Mouse (Mus musculus) gastrocnemius, postnatal 10 days (tissue): ENCODE data around the gene Uncx. TPM values are rescaled to one million over a fixed set of nuclear protein-coding genes. Genes with fewer than 3 reads are reported as not detected.
"Not testable (repeated sequence)": the region's sequence is repeated elsewhere in the genome, so short reads cannot be mapped to it uniquely, and the experiment has no call there.

Experiments used
- DNase-seq: peaks from one replicate; pipeline ENCODE4 v3.0.0; 2021; ENCODE audit warnings: mixed read lengths
- total RNA-seq, 2 experiments: library from RNA; stranded (reverse); gene quantifications; 2 replicates each; pipeline ENCODE4 v1.2.3; 2021

Gene Uncx
- total RNA-seq, 2 experiments from 2014 or later = not detected

DNA sequence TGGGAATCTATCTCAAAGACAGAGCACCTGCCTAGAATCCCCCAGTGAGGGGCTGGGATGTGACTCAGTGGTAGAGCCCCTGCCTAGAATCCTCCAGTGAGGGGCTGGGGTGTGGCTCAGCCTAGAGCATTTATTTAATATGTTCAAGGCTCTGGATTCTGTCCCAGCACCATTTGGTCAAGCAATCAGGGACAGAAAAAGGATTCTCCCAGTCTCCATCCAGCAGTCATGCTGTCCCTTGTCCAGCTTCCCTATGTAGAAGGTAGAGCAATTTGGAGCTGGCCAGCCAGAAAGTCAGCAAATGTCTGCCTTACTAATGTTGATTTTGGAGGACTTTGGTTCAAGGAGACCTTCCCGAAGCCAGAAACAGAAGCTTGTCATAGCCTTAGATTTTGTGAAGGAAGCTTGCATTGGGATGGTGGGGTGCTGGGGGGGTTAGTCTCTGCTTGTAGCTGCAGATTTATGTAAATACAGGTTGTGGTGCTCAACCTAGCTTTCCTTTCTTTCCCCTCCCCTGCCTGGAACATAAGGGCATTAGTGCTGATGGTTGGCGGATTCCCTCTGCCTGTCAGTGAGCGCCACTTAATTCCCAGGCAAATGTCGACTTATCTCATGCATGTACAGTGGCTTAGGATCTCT is 18.2 kb downstream of the Uncx start:
- DNase-seq = no peak

GRCm38 (mm10) chr5:139564663-139565062 is 21.4 kb downstream of the Uncx start:
- no peak for DNase-seq

- DNase-seq = no peak
These were observed 22.2 kb downstream of the Uncx start for GRCm38 (mm10) chr5:139565462-139565861.

- DNase-seq = no peak
These were observed 23.5 kb downstream of the Uncx start for GRCm38 (mm10) chr5:139566640-139567399.

- DNase-seq = no peak
These were observed 24.8 kb downstream of the Uncx start for GRCm38 (mm10) chr5:139568079-139568478.

- no peak for DNase-seq
These were observed 29.2 kb downstream of the Uncx start for GRCm38 (mm10) chr5:139572526-139572925.

DNA sequence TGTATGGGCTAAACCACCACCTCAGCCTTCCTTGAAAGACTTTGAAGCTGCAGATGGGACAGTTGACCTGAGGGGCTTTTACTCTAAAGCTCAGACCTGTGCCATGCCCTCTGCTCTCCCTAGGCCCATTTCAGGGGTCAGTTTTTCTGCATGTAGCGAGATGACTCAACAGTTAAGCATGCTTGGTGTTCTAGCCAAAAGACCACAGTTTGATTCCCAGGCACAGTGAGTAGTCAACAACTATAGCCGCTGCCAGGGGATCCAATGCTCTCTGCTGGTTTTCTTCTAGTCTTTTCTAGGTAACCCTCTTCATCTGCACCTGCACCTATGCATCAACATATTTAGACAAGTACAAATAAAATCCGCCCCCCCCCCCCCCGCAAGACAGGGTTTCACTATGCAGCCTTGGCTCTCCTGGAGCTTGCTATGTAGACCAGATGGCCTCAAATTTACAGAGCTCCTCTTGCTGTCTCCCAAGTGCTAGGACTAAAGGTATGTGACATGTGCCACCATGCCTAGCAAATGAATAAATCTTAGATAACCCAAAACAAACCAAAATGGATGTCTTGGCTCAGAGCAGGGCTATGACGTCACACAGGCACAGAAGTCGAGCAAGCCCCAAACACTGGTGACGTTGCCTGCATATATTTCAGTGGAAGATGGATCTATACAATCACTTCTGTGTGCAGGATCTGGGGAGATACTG is 30.5 kb downstream of the Uncx start:
- DNase-seq = no peak

DNA sequence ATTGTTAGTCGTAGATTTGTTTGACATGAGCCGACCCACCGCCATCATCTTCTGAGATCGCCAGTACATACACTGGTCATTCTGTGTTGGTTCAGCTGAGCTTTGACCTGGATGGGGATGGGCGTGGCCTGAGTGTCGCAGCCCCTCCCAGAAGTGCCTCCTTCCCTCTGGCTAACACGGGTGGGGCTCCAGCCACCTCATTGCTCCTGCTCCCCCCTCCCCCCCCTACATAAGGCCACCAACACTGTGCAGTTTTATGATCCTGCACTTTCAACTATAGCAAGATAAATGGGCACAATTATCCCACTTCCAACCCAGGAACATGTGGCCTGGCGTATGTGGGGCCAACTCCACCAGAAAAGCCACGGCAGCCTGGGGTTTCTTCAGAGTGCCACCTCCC is 31.8 kb downstream of the Uncx start:
- no peak for DNase-seq

DNA sequence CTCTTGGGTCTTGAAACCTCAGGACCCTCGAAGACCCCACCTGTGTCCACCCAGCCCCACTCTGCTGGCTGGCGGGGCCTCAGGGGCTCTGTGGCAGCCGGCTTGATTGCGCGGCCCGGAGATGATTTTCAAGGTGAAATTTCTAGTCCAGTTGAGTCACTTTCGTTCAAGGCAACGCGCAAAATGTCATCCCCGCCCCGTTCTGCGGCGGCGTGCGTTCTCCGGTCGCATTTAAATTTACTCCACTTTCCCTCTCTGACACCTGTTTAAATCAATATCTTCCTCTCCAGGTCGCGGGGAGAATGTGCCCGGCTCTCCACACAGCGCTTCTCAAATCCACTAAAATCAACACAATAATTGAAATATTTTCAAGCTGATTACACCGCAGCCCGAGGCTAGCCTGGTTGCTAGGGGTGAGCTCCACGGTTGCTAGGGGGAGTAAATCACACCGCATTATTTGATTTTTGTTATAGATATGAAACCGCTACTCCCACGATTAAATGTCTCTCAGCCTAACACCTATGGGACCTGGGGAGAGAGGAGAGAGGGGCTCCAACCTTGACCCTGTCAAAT is 37.0 kb downstream of the Uncx start:
- no peak for DNase-seq

DNA sequence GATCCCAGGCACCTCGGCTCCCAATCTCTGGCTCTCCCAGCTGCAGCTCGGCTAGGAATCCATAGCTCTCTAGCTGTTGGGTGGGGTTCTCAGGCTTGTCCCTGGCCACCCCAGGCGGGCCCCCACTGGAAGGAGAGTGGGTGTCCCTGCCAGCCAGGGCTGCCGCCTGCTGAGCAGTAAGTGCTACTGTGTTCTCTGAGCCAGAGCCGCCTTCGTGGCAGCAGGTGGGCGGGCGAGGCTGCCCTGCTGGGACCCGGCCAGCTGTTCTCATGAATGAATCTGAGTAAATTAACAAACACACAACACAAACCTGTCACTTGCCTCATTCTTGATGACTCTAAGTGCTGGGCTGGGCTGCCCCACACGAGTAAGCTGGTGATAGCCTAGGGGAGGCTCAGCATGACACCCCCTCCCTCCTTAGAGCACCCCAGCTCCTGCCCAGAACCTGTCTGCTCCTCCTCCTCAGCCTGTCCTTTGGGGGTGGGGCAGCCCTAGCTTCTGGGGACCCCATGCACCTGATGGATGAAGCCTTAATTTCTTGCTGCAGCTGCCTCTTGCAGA is 38.1 kb downstream of the Uncx start:
- DNase-seq = no peak

DNA sequence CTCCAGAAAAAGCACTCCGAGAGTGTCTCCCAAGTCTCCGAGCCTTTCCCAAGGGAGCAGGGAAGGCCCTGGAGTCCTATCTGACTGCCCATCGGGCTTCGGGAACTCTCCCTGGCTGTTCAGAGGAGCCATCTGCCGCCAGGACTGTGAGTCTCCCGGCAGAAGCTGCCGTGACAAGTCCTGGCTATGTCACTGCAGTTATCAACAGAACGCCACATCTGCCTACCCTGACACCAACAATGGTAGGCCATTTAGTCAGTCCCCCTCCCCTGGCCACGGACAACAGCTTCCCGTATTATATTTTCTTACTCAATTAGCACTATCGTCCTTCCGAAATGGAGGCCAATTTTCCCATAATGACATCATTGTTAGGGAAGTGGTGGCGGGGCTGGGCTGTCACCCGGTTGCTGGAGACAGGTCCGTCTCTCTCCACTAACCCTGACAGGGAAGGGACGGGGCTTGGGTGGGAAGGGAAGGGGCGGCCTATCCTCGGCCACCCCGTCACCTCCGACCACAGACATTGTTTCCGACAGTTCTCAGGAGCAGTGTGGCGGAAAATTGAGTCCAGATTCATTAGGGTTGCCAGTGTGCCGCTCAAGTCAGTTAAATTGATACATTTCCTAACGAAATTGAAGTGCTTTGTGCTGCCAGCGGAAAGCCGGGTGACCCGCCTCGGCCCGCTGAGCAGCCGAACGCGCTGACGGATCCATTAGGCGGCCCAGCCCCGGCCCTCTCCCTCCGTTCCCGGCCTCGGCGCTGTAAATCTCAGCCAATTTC is 41.9 kb downstream of the Uncx start:
- no peak for DNase-seq

GRCm38 (mm10) chr5:139585748-139586060 is 42.4 kb downstream of the Uncx start:
- no peak for DNase-seq

DNA sequence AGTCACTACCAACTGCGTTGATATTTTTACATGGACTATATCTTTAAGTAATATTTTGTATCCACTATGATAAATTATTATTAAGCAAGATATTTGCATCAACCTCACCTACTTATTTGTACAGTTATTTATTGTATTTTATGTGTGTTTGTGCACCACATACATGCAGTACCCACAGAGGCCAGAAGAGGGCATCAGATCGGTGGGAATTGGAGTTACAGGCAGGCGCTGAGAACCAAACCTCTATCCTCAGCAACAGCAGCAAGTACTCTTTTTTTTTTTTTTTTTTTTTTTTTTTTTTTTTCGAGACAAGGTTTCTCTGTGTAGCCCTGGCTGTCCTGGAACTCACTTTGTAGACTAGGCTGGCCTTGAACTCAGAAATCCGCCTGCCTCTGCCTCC is 44.2 kb downstream of the Uncx start:
- not testable (repeated sequence) for DNase-seq

- DNase-seq = not testable (repeated sequence)
These were observed 47.5 kb downstream of the Uncx start for GRCm38 (mm10) chr5:139590682-139591360.

DNA sequence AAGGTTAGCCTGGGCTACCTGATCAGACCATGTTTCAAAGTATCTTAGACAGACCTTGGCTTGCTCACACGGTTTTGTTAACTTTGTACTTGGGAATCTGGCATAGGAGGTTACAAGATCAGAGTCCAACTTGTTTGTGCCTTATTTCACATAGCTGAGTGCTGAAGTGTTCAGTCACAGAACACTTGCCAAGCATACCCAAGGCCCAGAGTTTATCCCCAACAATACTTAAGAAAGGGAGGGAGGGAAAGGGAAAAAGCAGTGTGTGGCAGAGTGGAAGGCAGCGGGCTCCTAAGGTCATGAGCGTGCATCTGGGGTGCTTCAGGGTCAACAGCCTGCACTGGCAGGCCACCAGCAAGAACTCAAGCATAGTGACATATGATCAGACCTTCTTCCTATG is 48.7 kb downstream of the Uncx start:
- DNase-seq = no peak

GRCm38 (mm10) chr5:139592850-139593249 is 49.6 kb downstream of the Uncx start:
- no peak for DNase-seq

DNA sequence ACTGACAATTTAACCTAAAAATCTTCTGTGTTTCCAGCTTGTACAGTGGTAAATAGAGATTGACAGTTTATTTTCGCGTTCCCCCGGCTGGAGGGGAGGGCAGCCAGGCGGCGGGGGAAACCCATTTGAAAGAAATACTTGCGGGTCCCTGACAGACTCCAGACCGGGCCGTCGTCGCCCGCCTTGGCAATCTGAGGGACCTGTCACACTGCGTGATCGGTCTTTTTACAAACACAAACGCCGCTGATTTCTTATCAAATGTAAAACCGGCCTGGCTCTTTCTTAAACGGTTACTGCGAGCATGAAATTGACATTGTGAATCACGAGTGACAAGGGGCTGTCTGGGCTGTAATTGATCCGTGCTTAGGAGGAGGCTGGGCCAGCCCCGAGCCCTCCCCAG is 50.5 kb downstream of the Uncx start:
- DNase-seq = no peak

DNA sequence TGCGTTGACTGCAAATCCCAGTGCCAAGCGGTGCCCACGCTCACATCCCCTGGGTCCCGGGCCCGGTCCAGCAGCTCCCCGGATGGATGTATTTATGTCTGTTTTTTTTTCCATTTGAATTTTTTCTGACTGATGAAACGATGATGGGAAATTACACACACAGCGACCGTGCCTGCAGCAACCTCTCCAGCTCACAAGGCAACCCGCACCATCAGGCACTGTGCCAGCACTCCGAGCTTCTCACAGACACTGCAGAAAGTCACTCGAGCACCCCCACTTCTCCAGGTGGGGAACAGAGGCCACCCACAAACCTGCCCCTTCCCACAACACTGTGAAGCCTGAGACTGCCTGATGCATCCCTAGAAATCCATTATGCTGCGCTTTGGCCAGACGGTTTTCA is 51.7 kb downstream of the Uncx start:
- DNase-seq = no peak
